Mouse (Mus musculus): ENCODE results near the gene Zfp592. TPM values are rescaled to one million over a fixed set of nuclear protein-coding genes. Genes with fewer than 3 reads are reported as not detected.

Gene Zfp592
- polyA plus RNA-seq, 1 experiment from 2014 or later, result 9.9 TPM

GRCm38 (mm10) chr7:81060908-81061307 is 67.4 kb downstream of the Zfp592 start:
- no peaks in the 10 kb centered on the region for H3K36me3 ChIP-seq
- 78% methylated on average over 2 of the region's 2 CpGs for WGBS
- 0 out of 2 replicates have a peak, but pooled peaks cover 2% of the 10 kb centered on the region for H3K4me1 ChIP-seq
- no peak for ATAC-seq (ENCODE audit: low FRiP score)
- no peak overlapping the region for H3K27ac ChIP-seq (replicated peaks)
- H3K27me3 ChIP-seq (replicated peaks), result no peaks in the 10 kb centered on the region
- no peak overlapping the region for H3K9ac ChIP-seq (replicated peaks)
- no peak overlapping the region for H3K4me2 ChIP-seq
- H3K4me3 ChIP-seq (replicated peaks), result no peak overlapping the region
- no peaks in the 10 kb centered on the region for H3K9me3 ChIP-seq (replicated peaks)

DNA sequence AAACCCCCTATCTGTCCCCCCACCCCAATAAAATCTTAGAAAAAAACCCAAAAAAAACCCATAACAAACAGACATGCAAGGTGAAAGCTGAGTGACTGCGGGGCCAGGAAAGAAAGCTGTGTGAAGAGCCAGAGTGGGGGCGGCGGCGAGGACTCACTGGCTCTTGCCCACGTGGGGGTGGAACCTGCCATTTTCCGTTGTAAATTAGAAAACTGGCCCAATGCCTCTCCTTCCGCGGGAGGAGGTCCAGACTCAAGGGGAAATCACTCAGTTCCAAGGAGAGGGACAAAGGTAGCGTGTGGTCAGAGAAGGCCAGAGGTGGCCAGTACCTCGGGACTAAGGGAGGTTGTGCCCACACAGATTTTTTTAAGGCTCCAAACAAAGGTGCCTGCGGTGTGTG is 68.5 kb downstream of the Zfp592 start:
- Histone ChIP-seq H3K4me3 (replicated peaks) (no peak overlapping the region), H3K4me2 (no peak overlapping the region), H3K9ac (replicated peaks) (no peak overlapping the region), H3K4me1 (0 out of 2 replicates have a peak, but pooled peaks cover 2% of the 10 kb centered on the region), H3K27me3 (replicated peaks) (no peaks in the 10 kb centered on the region), H3K9me3 (replicated peaks) (no peaks in the 10 kb centered on the region), H3K36me3 (no peaks in the 10 kb centered on the region), H3K27ac (replicated peaks) (no peak overlapping the region)
- 87% methylated on average over 11 of the region's 11 CpGs for WGBS
- no peak for ATAC-seq (ENCODE audit: low FRiP score)

DNA sequence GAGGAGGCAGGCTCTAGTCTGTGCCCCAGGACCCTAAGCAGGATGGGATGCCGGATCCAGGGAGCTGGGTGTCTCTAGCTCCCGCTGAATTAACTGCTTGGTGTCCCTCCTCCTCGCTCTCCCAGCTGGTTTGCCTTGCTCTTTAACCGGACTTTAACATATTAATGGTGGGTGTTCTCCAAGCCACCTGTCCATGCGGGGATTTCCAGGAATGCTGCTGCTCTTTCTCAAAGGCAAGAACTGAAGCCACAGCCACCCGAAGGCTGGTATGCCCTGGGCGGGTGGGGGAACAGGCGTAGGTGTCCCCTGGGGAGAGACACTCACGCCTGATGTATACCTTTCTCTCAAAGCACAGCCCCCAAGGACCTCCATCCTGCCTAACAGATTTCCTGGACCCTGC is 69.9 kb downstream of the Zfp592 start:
- WGBS, result 67% methylated on average over 9 of the region's 9 CpGs
- H3K9ac ChIP-seq (replicated peaks), result no peak overlapping the region

GRCm38 (mm10) chr7:81066714-81067113 is 73.2 kb downstream of the Zfp592 start:
- ATAC-seq (ENCODE audit: low FRiP score), result no peak
- H3K27ac ChIP-seq (replicated peaks), result no peak overlapping the region
- H3K9ac ChIP-seq (replicated peaks), result no peak overlapping the region
- no peaks in the 10 kb centered on the region for H3K9me3 ChIP-seq (replicated peaks)
- no peaks in the 10 kb centered on the region for H3K36me3 ChIP-seq
- no peaks in the 10 kb centered on the region for H3K27me3 ChIP-seq (replicated peaks)
- H3K4me1 ChIP-seq, result no peaks in the 10 kb centered on the region
- WGBS, result 29% methylated on average over 6 of the region's 6 CpGs
- H3K4me3 ChIP-seq (replicated peaks), result no peak overlapping the region
- no peak overlapping the region for H3K4me2 ChIP-seq

More for the DNA sequence above, 69.9 kb downstream of the Zfp592 start:
- Histone ChIP-seq H3K36me3 (no peaks in the 10 kb centered on the region), H3K9me3 (replicated peaks) (no peaks in the 10 kb centered on the region), H3K27ac (replicated peaks) (no peak overlapping the region), H3K4me2 (no peak overlapping the region), H3K4me1 (no peaks in the 10 kb centered on the region), H3K27me3 (replicated peaks) (no peaks in the 10 kb centered on the region), H3K4me3 (replicated peaks) (no peak overlapping the region)
- no peak for ATAC-seq (ENCODE audit: low FRiP score)

DNA sequence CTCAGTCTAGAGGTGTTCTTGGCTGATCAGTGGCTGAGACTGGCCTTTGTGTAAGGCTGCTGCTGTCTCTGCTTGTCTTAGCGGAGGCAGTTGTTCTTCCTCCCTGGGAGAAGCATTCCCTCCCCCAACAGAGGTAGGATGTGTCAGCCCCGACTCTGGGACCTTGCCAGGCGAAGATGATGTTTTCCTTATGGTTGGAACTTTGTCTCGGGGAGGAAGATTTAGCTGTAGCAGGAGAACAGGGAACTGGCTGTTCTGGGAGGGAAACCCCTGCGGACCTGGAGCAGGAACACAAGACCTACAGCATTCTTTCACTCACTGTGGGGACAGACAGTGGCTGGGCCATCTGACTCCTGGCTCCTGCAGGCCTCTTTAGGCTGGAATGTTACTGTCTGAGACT is 79.0 kb downstream of the Zfp592 start:
- Histone ChIP-seq H3K9ac (replicated peaks) (no peak overlapping the region), H3K27ac (replicated peaks) (no peak overlapping the region), H3K4me2 (no peak overlapping the region), H3K4me1 (no peaks in the 10 kb centered on the region), H3K9me3 (replicated peaks) (no peaks in the 10 kb centered on the region), H3K36me3 (no peaks in the 10 kb centered on the region), H3K27me3 (replicated peaks) (no peaks in the 10 kb centered on the region), H3K4me3 (replicated peaks) (no peak overlapping the region)
- ATAC-seq (ENCODE audit: low FRiP score), result no peak
- 64% methylated on average over 5 of the region's 5 CpGs for WGBS

DNA sequence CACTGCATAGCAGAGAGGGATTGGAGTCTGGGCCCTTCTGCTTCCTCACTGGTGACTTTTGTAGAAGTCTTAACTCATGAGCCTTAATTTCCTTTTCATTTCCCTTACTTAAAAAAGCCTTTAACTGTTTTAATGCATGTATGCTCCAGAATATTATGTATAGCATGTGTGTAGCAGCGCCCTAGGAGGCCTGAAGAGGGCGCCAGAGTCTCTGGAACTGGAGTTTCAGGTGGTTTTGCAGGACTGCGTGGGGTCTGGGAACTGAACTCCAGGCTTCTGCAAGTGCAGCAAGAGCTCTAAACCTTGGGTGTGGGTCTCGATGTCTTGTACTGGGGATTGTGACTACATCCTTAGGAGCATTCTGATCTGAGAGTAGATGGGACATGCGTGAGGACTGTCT is 79.8 kb downstream of the Zfp592 start:
- H3K4me1 ChIP-seq, result no peaks in the 10 kb centered on the region
- H3K27me3 ChIP-seq (replicated peaks), result no peaks in the 10 kb centered on the region
- no peak overlapping the region for H3K4me3 ChIP-seq (replicated peaks)
- H3K4me2 ChIP-seq, result no peak overlapping the region
- no peak for ATAC-seq (ENCODE audit: low FRiP score)
- 85% methylated on average over 5 of the region's 5 CpGs for WGBS
- no peaks in the 10 kb centered on the region for H3K9me3 ChIP-seq (replicated peaks)
- H3K27ac ChIP-seq (replicated peaks), result no peak overlapping the region
- no peak overlapping the region for H3K9ac ChIP-seq (replicated peaks)
- no peaks in the 10 kb centered on the region for H3K36me3 ChIP-seq

DNA sequence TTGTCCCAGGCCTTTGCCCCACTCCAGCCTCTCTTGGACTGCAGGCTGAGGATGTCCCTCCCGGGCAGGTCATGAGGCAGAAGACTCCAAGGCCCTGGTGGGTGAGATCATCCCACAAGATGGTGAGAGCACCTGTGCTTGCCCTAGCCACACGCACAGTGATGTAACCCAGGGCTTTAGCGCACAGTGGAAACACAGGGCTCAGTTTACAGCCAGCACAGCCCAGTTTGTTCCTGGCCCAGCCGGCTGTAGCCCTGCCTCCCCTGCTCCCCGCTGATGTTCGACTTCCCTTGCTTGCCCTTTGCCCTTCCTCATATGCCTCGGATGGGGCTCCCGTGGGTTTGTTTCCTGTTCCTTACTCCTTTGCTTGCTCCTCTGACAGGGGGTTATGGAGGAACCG is 81.1 kb downstream of the Zfp592 start:
- Histone ChIP-seq H3K27me3 (replicated peaks) (no peaks in the 10 kb centered on the region), H3K4me1 (no peaks in the 10 kb centered on the region), H3K36me3 (no peaks in the 10 kb centered on the region), H3K4me2 (no peak overlapping the region), H3K4me3 (replicated peaks) (no peak overlapping the region), H3K9ac (replicated peaks) (no peak overlapping the region), H3K9me3 (replicated peaks) (no peaks in the 10 kb centered on the region), H3K27ac (replicated peaks) (no peak overlapping the region)
- ATAC-seq (ENCODE audit: low FRiP score), result no peak
- WGBS, result 73% methylated on average over 9 of the region's 9 CpGs

- ATAC-seq (ENCODE audit: low FRiP score), result no peak
- Histone ChIP-seq H3K9me3 (replicated peaks) (no peaks in the 10 kb centered on the region), H3K4me2 (no peak overlapping the region), H3K36me3 (no peaks in the 10 kb centered on the region), H3K9ac (replicated peaks) (no peak overlapping the region), H3K4me3 (replicated peaks) (no peak overlapping the region), H3K27ac (replicated peaks) (no peak overlapping the region), H3K4me1 (no peaks in the 10 kb centered on the region), H3K27me3 (replicated peaks) (no peaks in the 10 kb centered on the region)
- WGBS, result 67% methylated on average over 7 of the region's 7 CpGs
These were observed 81.8 kb downstream of the Zfp592 start for GRCm38 (mm10) chr7:81075299-81075698.

DNA sequence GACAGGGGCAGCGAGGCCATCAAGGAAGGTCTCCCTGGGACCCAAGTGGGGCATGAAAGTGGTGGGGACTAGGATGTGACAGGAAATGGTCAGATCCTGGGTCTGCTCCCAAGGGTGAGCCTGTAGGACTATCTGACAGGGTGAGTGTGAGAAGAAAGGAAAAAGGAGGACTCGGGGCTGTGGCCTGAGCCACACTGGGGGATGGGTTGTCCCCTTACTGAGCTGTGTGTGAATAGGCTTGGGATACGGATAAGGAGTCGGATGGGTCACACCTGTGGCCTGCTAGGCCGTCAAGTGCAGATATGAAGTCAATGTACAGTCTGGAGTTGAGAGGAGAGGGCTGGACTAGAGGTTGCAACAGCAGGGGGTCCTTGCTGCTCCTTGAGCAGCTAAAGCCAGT is 82.3 kb downstream of the Zfp592 start:
- Histone ChIP-seq H3K27ac (replicated peaks) (no peak overlapping the region), H3K9ac (replicated peaks) (no peak overlapping the region), H3K4me1 (0 out of 2 replicates have a peak, but pooled peaks cover under 1% of the 10 kb centered on the region), H3K36me3 (no peaks in the 10 kb centered on the region), H3K9me3 (replicated peaks) (no peaks in the 10 kb centered on the region), H3K4me2 (no peak overlapping the region), H3K27me3 (replicated peaks) (no peaks in the 10 kb centered on the region), H3K4me3 (replicated peaks) (no peak overlapping the region)
- ATAC-seq (ENCODE audit: low FRiP score), result no peak
- 82% methylated on average over 5 of the region's 5 CpGs for WGBS

DNA sequence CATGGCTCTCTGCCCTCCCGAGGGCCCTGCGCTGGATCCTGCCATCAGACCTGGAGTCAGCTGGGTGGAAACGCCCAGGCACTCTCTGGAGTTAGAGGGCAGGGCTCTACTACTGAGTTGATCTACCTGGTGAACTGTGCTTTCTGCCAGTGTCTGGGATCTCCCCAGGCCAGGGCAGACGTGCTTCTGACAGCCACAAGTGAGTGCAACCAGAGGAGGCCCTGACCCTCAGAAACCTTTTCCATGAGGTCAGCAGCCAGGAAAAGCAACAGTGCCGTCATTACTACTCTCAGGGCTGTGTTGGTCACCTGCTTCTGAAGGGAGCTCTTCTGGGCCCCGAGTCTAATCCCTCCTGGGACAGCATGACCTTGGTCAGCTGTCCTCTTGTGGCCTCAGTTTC is 83.5 kb downstream of the Zfp592 start:
- ATAC-seq (ENCODE audit: low FRiP score), result no peak
- H3K27me3 ChIP-seq (replicated peaks), result no peaks in the 10 kb centered on the region
- H3K4me1 ChIP-seq, result peaks cover 5% of the 10 kb centered on the region; the same call in 1 of the 2 replicates
- H3K36me3 ChIP-seq, result no peaks in the 10 kb centered on the region
- 76% methylated on average over 6 of the region's 6 CpGs for WGBS
- no peak overlapping the region for H3K27ac ChIP-seq (replicated peaks)
- no peak overlapping the region for H3K4me2 ChIP-seq
- H3K9ac ChIP-seq (replicated peaks), result no peak overlapping the region
- no peak overlapping the region for H3K4me3 ChIP-seq (replicated peaks)
- no peaks in the 10 kb centered on the region for H3K9me3 ChIP-seq (replicated peaks)

DNA sequence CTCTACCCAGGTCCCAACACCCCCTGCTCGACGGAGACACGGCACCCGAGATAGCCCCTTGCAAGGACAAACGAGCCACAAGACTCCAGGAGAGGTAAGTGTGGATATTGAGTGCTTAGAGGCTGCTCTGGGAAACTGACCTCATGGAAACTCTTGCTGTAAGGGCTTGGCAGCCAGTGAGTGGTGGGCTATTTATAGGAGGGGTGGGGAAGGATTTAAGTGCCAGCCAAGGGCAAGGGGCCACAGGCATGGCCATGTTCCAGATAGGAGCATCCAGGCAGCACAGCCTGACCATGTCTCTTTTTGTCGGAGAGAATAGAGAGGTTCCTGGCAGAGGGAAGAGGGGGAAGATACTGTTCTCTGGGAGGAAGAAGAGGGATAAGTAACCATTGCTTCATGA is 85.3 kb downstream of the Zfp592 start:
- no peaks in the 10 kb centered on the region for H3K27me3 ChIP-seq (replicated peaks)
- WGBS, result 93% methylated on average over 6 of the region's 6 CpGs
- H3K9me3 ChIP-seq (replicated peaks), result no peaks in the 10 kb centered on the region
- no peaks in the 10 kb centered on the region for H3K36me3 ChIP-seq
- H3K9ac ChIP-seq (replicated peaks), result no peak overlapping the region
- no peak overlapping the region for H3K4me3 ChIP-seq (replicated peaks)
- H3K4me2 ChIP-seq, result no peak overlapping the region
- H3K4me1 ChIP-seq, result peaks cover 5% of the 10 kb centered on the region; the same call in 1 of the 2 replicates
- no peak for ATAC-seq (ENCODE audit: low FRiP score)
- H3K27ac ChIP-seq (replicated peaks), result no peak overlapping the region

- Histone ChIP-seq H3K9me3 (replicated peaks) (no peaks in the 10 kb centered on the region), H3K9ac (replicated peaks) (no peak overlapping the region), H3K27ac (replicated peaks) (no peak overlapping the region), H3K4me2 (no peak overlapping the region), H3K36me3 (no peaks in the 10 kb centered on the region), H3K4me1 (no peaks in the 10 kb centered on the region), H3K4me3 (replicated peaks) (no peak overlapping the region), H3K27me3 (replicated peaks) (no peaks in the 10 kb centered on the region)
- 52% methylated on average over 18 of the region's 18 CpGs for WGBS
- no peak for ATAC-seq (ENCODE audit: low FRiP score)
These were observed 100.0 kb downstream of the Zfp592 start for GRCm38 (mm10) chr7:81093420-81093965.

Data from neural tube, embryonic 15.5 days (tissue).